Mouse (Mus musculus): Measurements from ENCODE around the gene Srr. TPM values are rescaled to one million over a fixed set of nuclear protein-coding genes. Genes with fewer than 3 reads are reported as not detected.
A peak's percentile ranks its signal among the peaks of the same experiment; 100 is the strongest.

Gene Srr
- polyA plus RNA-seq, 1 experiment: 6.4 TPM

GRCm38 (mm10) chr11:74908618-74909399 is 16.9 kb downstream of the Srr start:
- H3K27me3 ChIP-seq (ENCODE audit: control insufficient read depth, insufficient read depth, low read length): no peaks in the 10 kb centered on the region
- H3K4me1 ChIP-seq (ENCODE audit: control insufficient read depth, insufficient read depth, insufficient read length, low read length): no peaks in the 10 kb centered on the region
- 70% methylated on average over 12 of the region's 12 CpGs for WGBS
- H3K27ac ChIP-seq (ENCODE audit: insufficient read depth, low read depth, low read length): no peak overlapping the region
- H3K36me3 ChIP-seq (ENCODE audit: control insufficient read depth, insufficient read depth, low read length): peaks cover 58% of the 10 kb centered on the region
- no peak overlapping the region for H3K4me3 ChIP-seq (ENCODE audit: low read depth, low read length)
- TF ChIP-seq POLR2A (IDR thresholded peaks at IDR 0.05; ENCODE audit: low read depth, low read length) (no peak), CTCF (IDR thresholded peaks at IDR 0.05; ENCODE audit: extremely low read depth, insufficient read length, insufficient replicate concordance, low read depth, low read length) (no peak)

- no peak overlapping the region for H3K4me3 ChIP-seq (ENCODE audit: low read depth, low read length)
- WGBS: 91% methylated on average over 6 of the region's 6 CpGs
- no peaks in the 10 kb centered on the region for H3K27me3 ChIP-seq (ENCODE audit: control insufficient read depth, insufficient read depth, low read length)
- TF ChIP-seq POLR2A (IDR thresholded peaks at IDR 0.05; ENCODE audit: low read depth, low read length) (no peak), CTCF (IDR thresholded peaks at IDR 0.05; ENCODE audit: extremely low read depth, insufficient read length, insufficient replicate concordance, low read depth, low read length) (no peak)
- no peak overlapping the region for H3K27ac ChIP-seq (ENCODE audit: insufficient read depth, low read depth, low read length)
- peaks cover 65% of the 10 kb centered on the region for H3K36me3 ChIP-seq (ENCODE audit: control insufficient read depth, insufficient read depth, low read length)
- H3K4me1 ChIP-seq (ENCODE audit: control insufficient read depth, insufficient read depth, insufficient read length, low read length): peaks cover 2% of the 10 kb centered on the region; the same call in 1 of the 2 replicates
Observed at GRCm38 (mm10) chr11:74907850-74908249, 17.9 kb downstream of the Srr start.

GRCm38 (mm10) chr11:74902416-74902815 is 23.3 kb downstream of the Srr start:
- Histone ChIP-seq H3K4me1 (ENCODE audit: control insufficient read depth, insufficient read depth, insufficient read length, low read length) (peaks cover 10% of the 10 kb centered on the region; the same call in 1 of the 2 replicates), H3K36me3 (ENCODE audit: control insufficient read depth, insufficient read depth, low read length) (peaks cover 59% of the 10 kb centered on the region), H3K27ac (ENCODE audit: insufficient read depth, low read depth, low read length) (peak overlapping the region; percentile 69), H3K27me3 (ENCODE audit: control insufficient read depth, insufficient read depth, low read length) (no peaks in the 10 kb centered on the region), H3K4me3 (ENCODE audit: low read depth, low read length) (no peak overlapping the region)
- 60% methylated on average over 5 of the region's 5 CpGs for WGBS
- TF ChIP-seq CTCF (IDR thresholded peaks at IDR 0.05; ENCODE audit: extremely low read depth, insufficient read length, insufficient replicate concordance, low read depth, low read length) (no peak), POLR2A (IDR thresholded peaks at IDR 0.05; ENCODE audit: low read depth, low read length) (no peak)

- no peaks in the 10 kb centered on the region for H3K27me3 ChIP-seq (ENCODE audit: control insufficient read depth, insufficient read depth, low read length)
- H3K36me3 ChIP-seq (ENCODE audit: control insufficient read depth, insufficient read depth, low read length): peaks cover 51% of the 10 kb centered on the region
- 38% methylated on average over 6 of the region's 6 CpGs for WGBS
- H3K4me1 ChIP-seq (ENCODE audit: control insufficient read depth, insufficient read depth, insufficient read length, low read length): peaks cover 10% of the 10 kb centered on the region; the same call in 1 of the 2 replicates
- TF ChIP-seq CTCF (IDR thresholded peaks at IDR 0.05; ENCODE audit: extremely low read depth, insufficient read length, insufficient replicate concordance, low read depth, low read length) (no peak), POLR2A (IDR thresholded peaks at IDR 0.05; ENCODE audit: low read depth, low read length) (no peak)
- no peak overlapping the region for H3K4me3 ChIP-seq (ENCODE audit: low read depth, low read length)
- H3K27ac ChIP-seq (ENCODE audit: insufficient read depth, low read depth, low read length): peak overlapping the region; percentile 69
Observed at GRCm38 (mm10) chr11:74901555-74901954, 24.2 kb downstream of the Srr start.

- H3K27me3 ChIP-seq (ENCODE audit: control insufficient read depth, insufficient read depth, low read length): no peaks in the 10 kb centered on the region
- H3K4me1 ChIP-seq (ENCODE audit: control insufficient read depth, insufficient read depth, insufficient read length, low read length): peaks cover 10% of the 10 kb centered on the region; the same call in 1 of the 2 replicates
- under 1% methylated on average over 7 of the region's 7 CpGs for WGBS
- peak overlapping the region; percentile 44 for H3K27ac ChIP-seq (ENCODE audit: insufficient read depth, low read depth, low read length)
- TF ChIP-seq POLR2A (IDR thresholded peaks at IDR 0.05; ENCODE audit: low read depth, low read length) (no peak), CTCF (IDR thresholded peaks at IDR 0.05; ENCODE audit: extremely low read depth, insufficient read length, insufficient replicate concordance, low read depth, low read length) (no peak)
- H3K4me3 ChIP-seq (ENCODE audit: low read depth, low read length): peak overlapping the region; percentile 99
- H3K36me3 ChIP-seq (ENCODE audit: control insufficient read depth, insufficient read depth, low read length): peaks cover 24% of the 10 kb centered on the region
Observed at GRCm38 (mm10) chr11:74898517-74898827, 27.3 kb downstream of the Srr start.

- peaks cover 9% of the 10 kb centered on the region; the same call in 1 of the 2 replicates for H3K4me1 ChIP-seq (ENCODE audit: control insufficient read depth, insufficient read depth, insufficient read length, low read length)
- no peaks in the 10 kb centered on the region for H3K27me3 ChIP-seq (ENCODE audit: control insufficient read depth, insufficient read depth, low read length)
- H3K36me3 ChIP-seq (ENCODE audit: control insufficient read depth, insufficient read depth, low read length): peaks cover 21% of the 10 kb centered on the region
- under 1% methylated on average over 54 of the region's 54 CpGs for WGBS
- H3K27ac ChIP-seq (ENCODE audit: insufficient read depth, low read depth, low read length): peak within 1 kb of the TSS; percentile 84
- peak within 1 kb of the TSS; percentile 99 for H3K4me3 ChIP-seq (ENCODE audit: low read depth, low read length)
- TF ChIP-seq CTCF (IDR thresholded peaks at IDR 0.05; ENCODE audit: extremely low read depth, insufficient read length, insufficient replicate concordance, low read depth, low read length) (no peak), POLR2A (IDR thresholded peaks at IDR 0.05; ENCODE audit: low read depth, low read length) (peak; percentile 48)
Observed at GRCm38 (mm10) chr11:74897678-74898516, 27.9 kb downstream of the Srr start, which contains the start of gene Tsr1. Gene Tsr1, plus strand, starts transcription at chr11:74898071.

All from small intestine, adult 2 months (tissue).